Mouse (Mus musculus) CH12.LX (cell line): ENCODE measurements around the gene Arid5a. TPM values are rescaled to one million over a fixed set of nuclear protein-coding genes. Genes with fewer than 3 reads are reported as not detected.

ENCODE experiments used
- DNase-seq: peaks from one replicate; pipeline ENCODE4 v3.0.0-alpha.2; 2013; ENCODE audit errors: extremely low read depth
- H3K27ac ChIP-seq: 2 replicates; pipeline ENCODE4 v1.5.1; 2012; ENCODE audit warnings: low read depth, mild to moderate bottlenecking, control low read depth, moderate library complexity; ENCODE audit not compliant: insufficient read depth
- H3K27me3 ChIP-seq: replicated peaks from 2 replicates; pipeline ENCODE3; 2012; ENCODE audit warnings: inconsistent platforms
- H3K36me3 ChIP-seq, 2 experiments: replicated peaks in 1 of 2; 2 replicates each; pipeline versions ENCODE3 to v1.6.1; 2012; ENCODE audit warnings: inconsistent platforms in 1 of 2, low read length in 1 of 2, mild to moderate bottlenecking in 1 of 2, mixed read lengths in 1 of 2, moderate library complexity in 1 of 2; ENCODE audit not compliant: control insufficient read depth in 1 of 2, insufficient read depth in 1 of 2
- H3K4me1 ChIP-seq, 2 experiments: 2 replicates each; pipeline ENCODE4 v1.6.1; 2012; ENCODE audit warnings: inconsistent platforms in 1 of 2, moderate library complexity in 1 of 2; ENCODE audit not compliant: insufficient read depth in 2 of 2, control insufficient read depth in 1 of 2
- H3K4me2 ChIP-seq: 2 replicates; pipeline ENCODE4 v1.6.1; 2012; ENCODE audit warnings: low read depth, mild to moderate bottlenecking, control low read depth; ENCODE audit not compliant: poor library complexity, insufficient read depth, severe bottlenecking
- H3K4me3 ChIP-seq, 3 experiments: fragments of 150-350 bp in 1 of 3; sonication (generic) in 1 of 3; replicated peaks in 1 of 3; 2 replicates each; pipeline versions ENCODE3 to v1.5.1; 2011 to 2012; ENCODE audit warnings: low read depth in 2 of 3, low read length in 2 of 3, mild to moderate bottlenecking in 2 of 3, moderate library complexity in 2 of 3, control low read depth in 1 of 3, improper control_type of control experiment in 1 of 3, inconsistent platforms in 1 of 3, mixed read lengths in 1 of 3; ENCODE audit not compliant: poor library complexity in 1 of 3
- H3K79me2 ChIP-seq: replicated peaks from 2 replicates; pipeline ENCODE4 v1.6.1; 2012; ENCODE audit warnings: mild to moderate bottlenecking, moderate library complexity; ENCODE audit not compliant: control insufficient read depth, poor library complexity, insufficient read depth, severe bottlenecking; ENCODE audit errors: extremely low read depth
- H3K9ac ChIP-seq: 2 replicates; pipeline ENCODE4 v1.6.1; 2012; ENCODE audit warnings: low read depth, mild to moderate bottlenecking, control low read depth, moderate library complexity; ENCODE audit not compliant: insufficient read depth
- H3K9me3 ChIP-seq: replicated peaks from 2 replicates; pipeline ENCODE3; 2012; ENCODE audit warnings: low read length, inconsistent platforms, mixed read lengths
- BHLHE40 ChIP-seq: IDR thresholded peaks from 2 replicates; pipeline ENCODE4 v1.6.1; 2011; ENCODE audit warnings: mild to moderate bottlenecking, low read depth, low read length, improper control_type of control experiment
- CHD1 ChIP-seq: IDR thresholded peaks from 2 replicates; pipeline ENCODE4 v1.6.1; 2012; ENCODE audit warnings: low read depth, low read length, improper control_type of control experiment, inconsistent platforms
- ETS1 ChIP-seq: conservative IDR thresholded peaks from 2 replicates; pipeline ENCODE4 v1.6.1; 2012; ENCODE audit warnings: low read depth, mild to moderate bottlenecking, inconsistent platforms, low read length, improper control_type of control experiment, moderate library complexity
- IRF4 ChIP-seq: IDR thresholded peaks from 2 replicates; pipeline ENCODE4 v1.6.1; 2014; ENCODE audit warnings: low read depth, mild to moderate bottlenecking, inconsistent platforms, low read length, improper control_type of control experiment
- MAFK ChIP-seq: IDR thresholded peaks from 2 replicates; pipeline ENCODE4 v1.6.1; 2011; ENCODE audit warnings: low read length, improper control_type of control experiment; ENCODE audit not compliant: insufficient replicate concordance
- MAX ChIP-seq: IDR thresholded peaks from 2 replicates; pipeline ENCODE4 v1.6.1; 2011; ENCODE audit warnings: low read length, improper control_type of control experiment
- NELFE ChIP-seq: IDR thresholded peaks from 2 replicates; pipeline ENCODE4 v1.6.1; 2011; ENCODE audit warnings: low read depth, low read length, improper control_type of control experiment
- NRF1 ChIP-seq: IDR thresholded peaks from 2 replicates; pipeline ENCODE4 v1.6.1; 2014; ENCODE audit warnings: low read depth, mild to moderate bottlenecking, inconsistent platforms, low read length, improper control_type of control experiment, moderate library complexity
- SIN3A ChIP-seq: IDR thresholded peaks from 2 replicates; pipeline ENCODE4 v1.6.1; 2012; ENCODE audit warnings: low read length, improper control_type of control experiment, inconsistent platforms
- TBP ChIP-seq: conservative IDR thresholded peaks from 2 replicates; pipeline ENCODE4 v1.6.1; 2011; ENCODE audit warnings: low read depth, low read length, improper control_type of control experiment
- TCF12 ChIP-seq: IDR thresholded peaks from 2 replicates; pipeline ENCODE4 v1.6.1; 2014; ENCODE audit warnings: low read depth, mild to moderate bottlenecking, inconsistent platforms, low read length, improper control_type of control experiment
- UBTF ChIP-seq: IDR thresholded peaks from 2 replicates; pipeline ENCODE4 v1.6.1; 2012; ENCODE audit warnings: low read depth, mild to moderate bottlenecking, inconsistent platforms, low read length, improper control_type of control experiment, moderate library complexity
- ZC3H11A ChIP-seq: IDR thresholded peaks from 2 replicates; pipeline ENCODE4 v1.6.1; 2012; ENCODE audit warnings: low read depth, mild to moderate bottlenecking, inconsistent platforms, low read length, improper control_type of control experiment
- dilution Hi-C: fragments of 300-500 bp; cut with MboI; formaldehyde crosslinking; loops from 2 replicates; pipeline ENCODE4 v1.14.3; 2020; ENCODE audit warnings: low sequenced_read_pairs; ENCODE audit not compliant: extremely low pct_unique_long_range_greater_than_20kb, extremely low pct_ligation_motif_present
- in situ Hi-C: fragments of 300-500 bp; cut with MboI; formaldehyde crosslinking; loops from 3 replicates; pipeline ENCODE4 v1.14.3; 2019; ENCODE audit warnings: low sequenced_read_pairs, low pct_ligation_motif_present, low pct_unique_long_range_greater_than_20kb, mixed read lengths
- polyA plus RNA-seq: library from polyadenylated mRNA; unstranded; fragments of >175 nt; gene quantifications from 2 replicates; pipeline ENCODE4 v1.2.1, GENCODE M21; 2012; ENCODE audit warnings: low read depth; ENCODE audit not compliant: insufficient read length
- total RNA-seq, 2 experiments: library from RNA; depleted of rRNA; stranded (reverse); fragments of 300-350 nt in 1 of 2; fragments of >200 nt in 1 of 2; gene quantifications; 2 replicates each; pipeline ENCODE4 v1.2.3; 2012 to 2014

Gene Arid5a
- total and polyA plus RNA-seq, 3 experiments, result 13.2 to 19.6 (median 17.0) TPM

DNA sequence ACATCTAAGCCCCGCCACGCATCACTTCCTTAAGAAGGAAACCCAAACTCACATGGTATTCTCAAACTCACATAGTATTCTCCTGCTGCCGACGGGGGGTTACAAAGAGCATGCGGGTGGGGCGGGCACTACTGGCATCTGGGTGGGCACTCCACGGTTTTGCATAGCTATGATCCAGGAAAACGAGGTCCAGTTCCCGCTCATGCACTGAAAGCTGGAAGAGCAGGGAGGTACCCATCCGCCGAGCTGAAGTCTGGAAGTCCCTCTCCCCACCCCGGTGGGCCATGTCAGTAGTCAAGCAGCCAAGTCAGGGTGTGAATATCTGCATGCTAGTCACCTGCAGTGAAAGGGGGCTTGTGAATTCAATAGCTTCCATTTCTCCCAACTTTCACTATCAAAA, 60.2 kb downstream of the Arid5a start:
- Histone ChIP-seq H3K4me3 (peak overlapping the region; percentile 70 to 85 (median 85)), H3K36me3 (peaks cover 9 to 38% of the 10 kb centered on the region in 2 experiments), H3K27ac (no peak overlapping the region), H3K9me3 (peaks cover 2% of the 10 kb centered on the region), H3K79me2 (peaks cover 27% of the 10 kb centered on the region), H3K4me1 (peaks cover 7 to 24% of the 10 kb centered on the region in 2 experiments), H3K27me3 (no peaks in the 10 kb centered on the region), H3K9ac (peak overlapping the region; percentile 82; the same call in 1 of the 2 replicates), H3K4me2 (peak overlapping the region; percentile 69)
- dilution Hi-C loops (no loop called here), in situ Hi-C loops (loop anchor here (10.0 kb wide), 1 partner anchor 107 kb away; the partner anchor contains the start of gene Cnnm4)
- no peak for DNase-seq
- TF ChIP-seq NRF1, result no peak
- TF ChIP-seq BHLHE40, result no peak
- TF ChIP-seq ZC3H11A, result no peak
- TF ChIP-seq MAFK, result no peak
- no peak for TF ChIP-seq MAX
- TF ChIP-seq IRF4, result no peak
- TF ChIP-seq ETS1, result no peak
- no peak for TF ChIP-seq CHD1
- no peak for TF ChIP-seq TCF12

DNA sequence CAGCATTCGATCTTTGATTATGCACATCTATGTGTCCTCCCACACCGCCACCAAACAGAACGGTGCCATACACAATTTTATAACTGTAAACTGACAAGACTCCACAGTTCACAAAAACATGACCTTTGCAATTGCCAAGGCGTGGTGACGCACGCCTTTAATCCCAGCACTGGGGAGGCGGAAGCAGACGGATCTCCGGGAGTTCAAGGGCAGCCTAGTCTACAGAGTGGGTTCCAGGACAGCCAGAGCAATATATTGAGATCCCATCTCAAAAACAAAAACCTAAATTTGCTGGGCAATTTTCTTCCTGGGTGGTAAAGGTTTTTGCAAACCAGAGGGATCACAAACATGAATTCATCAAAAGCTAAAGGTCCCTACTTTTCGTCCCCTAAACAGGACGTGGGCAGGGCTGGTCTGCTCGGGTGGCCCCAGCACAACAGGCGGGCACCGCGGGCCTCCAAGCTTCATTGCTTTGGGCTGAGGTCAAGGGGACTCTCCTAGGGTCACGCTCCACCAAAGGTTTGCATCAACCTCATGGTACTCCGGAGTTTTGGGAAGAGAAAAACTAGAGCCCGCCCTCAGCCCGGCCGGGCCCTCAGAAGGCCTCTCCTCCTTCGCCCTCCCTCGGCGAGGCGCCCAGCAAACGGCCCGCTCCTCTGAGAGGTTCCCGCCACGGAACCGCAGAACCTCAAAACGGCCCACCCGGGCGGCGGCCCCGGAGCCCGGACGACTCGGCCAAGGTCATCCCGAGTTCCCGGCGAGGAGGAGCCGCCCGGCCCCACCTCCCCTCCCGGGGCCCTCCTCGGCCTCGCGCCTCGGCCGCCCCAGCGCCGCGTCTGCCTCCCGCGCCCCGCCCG, 60.8 kb downstream of the Arid5a start:
- dilution Hi-C loops (no loop called here), in situ Hi-C loops (loop anchor here (10.0 kb wide), 1 partner anchor 106 kb away; the partner anchor contains the start of gene Cnnm4)
- Histone ChIP-seq H3K4me2 (peak overlapping the region; percentile 69), H3K36me3 (peaks cover 9 to 34% of the 10 kb centered on the region in 2 experiments), H3K4me1 (peaks cover 7 to 24% of the 10 kb centered on the region in 2 experiments), H3K27me3 (no peaks in the 10 kb centered on the region), H3K79me2 (peaks cover 27% of the 10 kb centered on the region)
- TF ChIP-seq NELFE (no peak), UBTF (peak; percentile 61; the same call in 1 of the 2 replicates), TBP (0 out of 2 replicates have a peak, but pooled peaks have one; percentile 5), SIN3A (peak; percentile 24; the same call in 1 of the 2 replicates), MAX (peak; percentile 25; the same call in 1 of the 2 replicates), ZC3H11A (no peak)
- TF ChIP-seq, all 38 proteins: peak for 4
- Histone ChIP-seq H3K9ac (peak overlapping the region; percentile 82), H3K4me3 (peak overlapping the region; percentile 70 to 85 (median 85)), H3K27ac (no peak overlapping the region; the same call in 1 of the 2 replicates), H3K9me3 (peaks cover 2% of the 10 kb centered on the region)
- peak; percentile 27 for DNase-seq
